Mouse (Mus musculus) liver, postnatal 0 days (tissue): ENCODE measurements around the gene Blmh. TPM values are rescaled to one million over a fixed set of nuclear protein-coding genes. Genes with fewer than 3 reads are reported as not detected.

ENCODE experiments used
- ATAC-seq: fragments of 200-750 bp; cut with Nextera tagmentation; 2 replicates; pipeline ENCODE4 v1.8.0; 2017; ENCODE audit warnings: mild to moderate bottlenecking, moderate library complexity
- DNase-seq: peaks from one replicate; pipeline ENCODE4 v3.0.0-alpha.2; 2016
- H3K27ac ChIP-seq: fragments of 300-500 bp; sonication (generic); 2 replicates; pipeline ENCODE4 v1.5.1; 2014; ENCODE audit warnings: antibody characterized with exemption, moderate library complexity, mild to moderate bottlenecking, low read depth
- H3K27me3 ChIP-seq: fragments of 300-500 bp; sonication (generic); 2 replicates; pipeline ENCODE4 v1.6.1; 2014; ENCODE audit warnings: low read length, control low read depth, mixed read lengths; ENCODE audit not compliant: insufficient read depth
- H3K36me3 ChIP-seq: fragments of 300-500 bp; sonication (generic); replicated peaks from 2 replicates; pipeline ENCODE4 v1.6.1; 2014; ENCODE audit warnings: mild to moderate bottlenecking, control low read depth, low read length, moderate library complexity, mixed read lengths; ENCODE audit not compliant: insufficient read depth
- H3K4me1 ChIP-seq: fragments of 300-500 bp; sonication (generic); 2 replicates; pipeline ENCODE4 v1.6.1; 2014; ENCODE audit warnings: antibody characterized with exemption, mild to moderate bottlenecking, control low read depth; ENCODE audit not compliant: insufficient read depth
- H3K4me2 ChIP-seq: fragments of 300-500 bp; sonication (generic); 2 replicates; pipeline ENCODE4 v1.6.1; 2014; ENCODE audit warnings: low read depth, mild to moderate bottlenecking, low read length, moderate library complexity, mixed read lengths
- H3K4me3 ChIP-seq: fragments of 300-500 bp; sonication (generic); 2 replicates; pipeline ENCODE4 v1.5.1; 2014; ENCODE audit warnings: low read depth, low read length
- H3K9ac ChIP-seq: fragments of 300-500 bp; sonication (generic); replicated peaks from 2 replicates; pipeline ENCODE4 v1.6.1; 2014; ENCODE audit warnings: mild to moderate bottlenecking, moderate library complexity
- H3K9me3 ChIP-seq: fragments of 300-500 bp; sonication (generic); 2 replicates; pipeline ENCODE4 v1.6.1; 2016; ENCODE audit warnings: mild to moderate bottlenecking, control low read depth, low read length, mixed read lengths
- CTCF ChIP-seq: sonication (generic); IDR thresholded peaks from 2 replicates; pipeline ENCODE4 v1.5.1; 2016; ENCODE audit warnings: antibody characterized with exemption, low read depth
- EP300 ChIP-seq: IDR thresholded peaks from 2 replicates; pipeline ENCODE4 v1.6.1; 2016; ENCODE audit warnings: antibody characterized with exemption, low read depth, mild to moderate bottlenecking
- WGBS: fragments of 180-500 bp; shearing (Covaris S2); extraction: QIAGEN DNeasy Blood & Tissue Kit; methylation state at CpG from one replicate; pipeline ENCODE4 v1.1.7; 2014; ENCODE audit not compliant: insufficient replicate concordance; 5-methylcytosine and 5-hydroxymethylcytosine counted together
- polyA plus RNA-seq: library from polyadenylated mRNA; unstranded; fragments of >200 nt; fragmentation: Nextera tagmentation; extraction: Ambion mirVana; gene quantifications from 2 replicates; pipeline ENCODE4 v1.2.1, GENCODE M21; 2015

Blmh gene
- polyA plus RNA-seq, 1 experiment from 2014 or later = 34.6 TPM

DNA sequence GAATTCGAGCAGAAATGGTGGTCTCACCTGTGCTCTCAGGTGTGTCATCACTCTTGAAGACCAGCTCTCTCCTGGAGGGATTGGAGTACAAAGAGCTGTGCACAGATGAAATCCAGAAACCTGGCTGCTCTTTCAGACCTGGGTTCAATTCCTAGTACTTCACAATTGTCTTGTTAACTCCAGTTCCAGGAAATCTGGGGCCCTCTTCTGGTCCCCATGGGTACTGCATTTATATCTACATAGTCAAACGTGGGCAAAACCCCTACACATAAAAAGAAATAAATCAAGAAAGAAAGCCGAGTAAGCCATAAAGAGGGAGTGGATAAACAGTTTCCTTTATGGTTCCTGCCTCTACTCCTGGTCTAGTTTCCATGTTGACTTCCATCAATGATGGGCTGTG is 8.6 kb downstream of the Blmh start:
- Histone ChIP-seq H3K27me3 (no peaks in the 10 kb centered on the region), H3K4me1 (no peaks in the 10 kb centered on the region), H3K9ac (no peak overlapping the region), H3K36me3 (no peaks in the 10 kb centered on the region), H3K27ac (no peak overlapping the region), H3K4me3 (no peak overlapping the region), H3K9me3 (no peaks in the 10 kb centered on the region), H3K4me2 (no peak overlapping the region)
- DNase-seq (no peak), ATAC-seq (no peak)
- 57% methylated on average over 3 of the region's 3 CpGs for WGBS
- TF ChIP-seq CTCF (0 out of 2 replicates have a peak, but pooled peaks have one; percentile 21), EP300 (no peak)

DNA sequence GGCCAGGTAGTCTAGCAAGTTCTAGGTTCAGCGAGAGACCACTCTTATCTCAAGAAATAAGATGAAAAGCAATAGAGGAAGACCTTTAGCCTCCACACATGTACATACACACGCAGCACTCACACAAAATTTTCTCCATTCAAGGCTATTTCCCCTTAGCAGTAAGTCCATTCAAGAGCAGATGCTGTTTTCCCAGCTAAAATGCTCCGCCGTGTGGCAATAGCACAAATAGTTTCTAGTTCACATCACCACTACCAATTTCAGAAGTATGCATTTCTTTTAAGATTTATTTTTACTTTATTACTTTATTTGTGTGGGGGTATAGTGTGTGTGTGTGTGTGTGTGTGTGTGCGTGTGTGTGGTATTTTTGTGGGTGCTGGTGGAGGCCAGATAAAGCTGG is 12.0 kb downstream of the Blmh start:
- Histone ChIP-seq H3K4me2 (no peak overlapping the region), H3K4me3 (no peak overlapping the region), H3K9ac (no peak overlapping the region), H3K27ac (no peak overlapping the region), H3K9me3 (no peaks in the 10 kb centered on the region), H3K27me3 (no peaks in the 10 kb centered on the region), H3K4me1 (no peaks in the 10 kb centered on the region), H3K36me3 (no peaks in the 10 kb centered on the region)
- ATAC-seq = no peak
- TF ChIP-seq EP300 = no peak
- peak; percentile 21; the same call in 1 of the 2 replicates for TF ChIP-seq CTCF
- DNase-seq = no peak
- 68% methylated on average over 5 of the region's 5 CpGs for WGBS

DNA sequence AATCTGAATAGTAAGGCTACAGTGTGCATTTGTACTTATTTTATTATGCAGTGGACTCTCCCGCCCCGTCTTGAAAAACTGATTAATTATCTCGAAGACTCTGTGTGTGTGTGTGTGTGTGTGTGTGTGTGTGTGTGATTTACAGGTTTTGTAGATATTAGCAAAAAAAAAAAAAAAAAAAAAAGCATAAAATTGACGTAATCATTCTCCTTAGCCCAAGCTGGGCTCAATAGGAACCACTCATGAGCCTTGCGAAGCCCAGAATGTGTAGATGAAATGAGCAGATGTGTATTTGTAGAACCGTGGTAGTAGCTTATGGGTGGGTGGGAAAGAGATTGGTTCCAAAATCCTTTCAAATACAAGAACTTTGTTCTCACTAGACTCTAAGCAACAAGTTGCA is 20.2 kb downstream of the Blmh start:
- ATAC-seq = no peak
- 66% methylated on average over 6 of the region's 6 CpGs for WGBS
- peak overlapping the region; percentile 84 for H3K4me3 ChIP-seq

DNA sequence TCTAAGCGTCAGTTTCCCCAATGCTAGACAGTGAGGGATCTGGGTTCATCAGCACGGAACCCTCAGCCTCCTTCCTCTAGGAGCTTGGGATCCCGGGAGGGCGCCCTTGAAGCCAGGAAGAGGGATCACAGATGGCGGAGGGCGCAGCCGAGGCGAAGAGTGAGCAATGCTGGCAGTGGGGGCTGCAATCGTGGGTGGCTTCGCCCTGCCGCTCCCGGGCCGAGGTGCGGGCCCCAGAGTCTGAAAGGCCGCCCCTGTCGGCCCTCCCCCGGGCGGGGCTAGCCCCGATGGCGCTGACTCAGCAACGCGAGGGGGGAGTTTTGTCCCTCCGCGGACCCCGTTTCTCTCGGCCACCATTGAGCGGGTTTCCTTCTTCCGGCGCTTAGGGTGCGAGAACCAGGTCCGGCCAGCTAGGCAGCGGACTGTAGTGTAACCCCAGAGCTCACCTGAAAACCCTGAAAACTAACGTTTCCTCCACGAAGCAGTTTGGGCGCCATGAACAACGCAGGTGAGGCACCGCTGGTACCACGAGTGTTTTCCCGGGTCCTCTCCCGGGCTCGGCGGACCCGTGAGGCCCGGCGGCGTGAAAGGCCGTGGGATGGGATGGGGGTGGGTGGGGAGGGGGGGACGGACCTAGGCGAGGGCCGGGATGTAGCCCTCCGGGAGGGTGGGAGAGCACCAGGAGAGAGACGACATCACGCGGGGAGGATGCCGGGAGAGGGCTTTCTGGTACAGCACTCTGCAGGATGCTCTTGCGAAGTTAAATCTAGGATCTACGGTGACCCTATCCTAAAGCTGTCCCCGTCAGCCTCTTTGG is 21.0 kb downstream of the Blmh start:
- H3K4me3 ChIP-seq = peak overlapping the region; percentile 84

More for the DNA sequence above, 20.2 kb downstream of the Blmh start:
- H3K27ac ChIP-seq = 0 out of 2 replicates have a peak overlapping the region, but pooled peaks have one; percentile 83
- peaks cover 17% of the 10 kb centered on the region for H3K4me1 ChIP-seq
- peak overlapping the region; percentile 86 for H3K9ac ChIP-seq
- H3K36me3 ChIP-seq = 0 out of 2 replicates have a peak, but pooled peaks cover 8% of the 10 kb centered on the region
- H3K9me3 ChIP-seq = no peaks in the 10 kb centered on the region
- no peak for DNase-seq
- H3K27me3 ChIP-seq = no peaks in the 10 kb centered on the region
- TF ChIP-seq EP300 = no peak
- no peak for TF ChIP-seq CTCF
- peak overlapping the region; percentile 97 for H3K4me2 ChIP-seq

DNA sequence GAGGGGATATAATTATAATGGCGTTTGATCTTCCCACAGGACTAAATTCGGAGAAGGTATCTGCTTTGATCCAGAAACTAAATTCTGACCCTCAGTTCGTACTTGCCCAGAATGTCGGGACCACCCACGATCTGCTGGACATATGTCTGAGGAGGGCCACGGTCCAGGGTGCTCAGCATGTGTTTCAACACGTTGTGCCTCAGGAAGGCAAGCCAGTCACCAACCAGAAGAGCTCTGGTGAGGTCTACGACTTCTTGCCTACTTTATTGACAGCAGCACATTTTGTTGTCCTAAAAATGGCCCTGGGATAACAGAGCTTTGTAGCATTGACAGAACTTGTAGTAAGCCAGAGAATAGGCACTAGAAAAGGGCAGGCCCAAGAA is 21.6 kb downstream of the Blmh start:
- Histone ChIP-seq H3K4me3 (peak overlapping the region; percentile 84), H3K27me3 (no peaks in the 10 kb centered on the region), H3K4me1 (peaks cover 17% of the 10 kb centered on the region), H3K4me2 (peak overlapping the region; percentile 97), H3K9ac (peak overlapping the region; percentile 86), H3K36me3 (peaks cover 12% of the 10 kb centered on the region), H3K27ac (peak overlapping the region; percentile 83), H3K9me3 (no peaks in the 10 kb centered on the region)
- TF ChIP-seq EP300 = no peak
- TF ChIP-seq CTCF = no peak
- WGBS = 5% methylated on average over 8 of the region's 8 CpGs
- ATAC-seq (peak; percentile 18; the same call in 1 of the 2 replicates), DNase-seq (peak; percentile 21)

More for the DNA sequence above, 21.0 kb downstream of the Blmh start:
- Histone ChIP-seq H3K4me2 (peak overlapping the region; percentile 97), H3K36me3 (peaks cover 8% of the 10 kb centered on the region; the same call in 1 of the 2 replicates), H3K9ac (peak overlapping the region; percentile 86), H3K27me3 (no peaks in the 10 kb centered on the region), H3K27ac (peak overlapping the region; percentile 83), H3K9me3 (no peaks in the 10 kb centered on the region), H3K4me1 (peaks cover 17% of the 10 kb centered on the region)
- ATAC-seq (peak; percentile 94), DNase-seq (peak; percentile 93)
- under 1% methylated on average over 58 of the region's 58 CpGs for WGBS
- TF ChIP-seq CTCF = no peak
- 0 out of 2 replicates have a peak, but pooled peaks have one; percentile 39 for TF ChIP-seq EP300

DNA sequence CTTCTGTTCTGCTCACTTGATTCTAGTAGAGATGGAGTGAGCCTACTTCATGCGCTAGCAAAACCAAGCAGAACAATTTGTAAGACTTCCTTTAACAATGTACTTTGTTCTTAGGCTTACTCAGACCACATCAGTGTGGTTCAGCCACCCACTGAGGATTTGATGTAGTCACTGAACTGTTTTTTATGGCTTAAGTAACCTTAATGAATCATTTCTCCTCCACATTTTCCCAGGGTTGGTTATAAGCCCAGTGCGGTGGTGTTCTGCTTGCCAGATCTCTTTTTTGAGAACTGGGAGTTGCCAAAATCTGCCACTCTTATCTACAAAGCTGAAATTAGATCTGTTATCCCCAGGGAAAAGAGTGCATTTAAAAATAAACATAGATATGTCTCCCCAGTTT is 28.9 kb downstream of the Blmh start:
- Histone ChIP-seq H3K27me3 (no peaks in the 10 kb centered on the region), H3K9me3 (no peaks in the 10 kb centered on the region), H3K36me3 (peaks cover 60% of the 10 kb centered on the region), H3K27ac (no peak overlapping the region), H3K4me3 (no peak overlapping the region), H3K4me2 (no peak overlapping the region), H3K4me1 (no peaks in the 10 kb centered on the region), H3K9ac (no peak overlapping the region)
- WGBS = 92% methylated on average over 2 of the region's 2 CpGs
- DNase-seq (no peak), ATAC-seq (no peak)
- no peak for TF ChIP-seq CTCF
- TF ChIP-seq EP300 = no peak
